Mouse (Mus musculus): ENCODE data around the gene Bmp6. TPM values are rescaled to one million over a fixed set of nuclear protein-coding genes. Genes with fewer than 3 reads are reported as not detected.
A peak's percentile ranks its signal among the peaks of the same experiment; 100 is the strongest.

Bmp6 gene
- total RNA-seq (2021), result 10 to 100 TPM in 1 of 2 experiments, 1 to 10 TPM in 1; 9.6 to 10.6 TPM
- long read RNA-seq, experiment 1, transcript Bmp6-201 (7 exons, 3,593 nt), result major isoform, 7 of 7 reads
- long read RNA-seq, experiment 1, partial matches to known transcripts, result 0 of 7 reads
- long read RNA-seq, experiment 1, other reads (novel, unspliced or antisense), result 0 of 7 reads
- long read RNA-seq, experiment 2, transcript Bmp6-201 (7 exons, 3,593 nt), result major isoform, 17 of 19 reads
- long read RNA-seq, experiment 2, partial matches to known transcripts, result 2 of 19 reads
- long read RNA-seq, experiment 2, other reads (novel, unspliced or antisense), result 0 of 19 reads

DNA sequence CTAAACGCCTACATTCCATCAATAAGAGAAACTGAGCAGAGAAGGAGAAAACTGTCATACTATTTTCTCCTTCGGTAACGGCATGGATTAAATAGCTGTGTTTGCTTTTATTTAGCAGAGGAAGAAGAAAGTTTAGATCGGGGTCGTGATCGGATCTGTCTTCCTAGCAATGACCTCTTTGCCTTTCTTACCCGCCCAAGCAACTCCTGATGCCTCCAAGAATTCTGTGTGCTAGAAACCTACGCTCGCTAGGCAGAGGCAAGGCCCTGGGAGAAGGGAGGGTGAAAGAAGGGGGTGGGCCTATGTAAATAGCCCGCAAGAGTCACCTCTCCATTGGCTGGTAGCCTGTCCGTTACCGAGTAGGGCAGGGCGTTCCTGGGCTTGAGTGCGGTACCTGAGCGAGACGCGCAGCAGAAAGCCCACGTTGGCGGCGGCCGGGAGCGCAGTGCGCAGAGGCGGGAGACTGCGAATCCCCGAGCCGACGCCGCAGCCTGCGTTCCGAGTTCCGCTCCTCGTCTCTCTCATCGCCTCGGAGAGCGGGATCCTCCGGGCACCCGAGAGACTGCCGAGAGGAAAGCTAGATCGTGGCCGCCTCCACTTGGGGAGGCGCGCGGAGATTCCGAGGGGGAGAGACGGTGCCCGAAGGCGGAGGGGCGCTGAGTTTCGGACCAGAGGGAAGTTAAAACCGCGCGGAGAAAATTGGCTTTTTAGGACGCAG is at the start of gene Bmp6:
Gene Bmp6, plus strand, starts transcription at position 395 of the 718 bp plus-strand sequence.
- intact Hi-C loops (cut with DNase I), result loop anchor here (5.0 kb wide), 1 partner anchor 252 kb away; no protein-coding TSS in a partner anchor
- DNase-seq (ENCODE audit: low spot score in 2 of 2), result peak; percentile 68 to 79

DNA sequence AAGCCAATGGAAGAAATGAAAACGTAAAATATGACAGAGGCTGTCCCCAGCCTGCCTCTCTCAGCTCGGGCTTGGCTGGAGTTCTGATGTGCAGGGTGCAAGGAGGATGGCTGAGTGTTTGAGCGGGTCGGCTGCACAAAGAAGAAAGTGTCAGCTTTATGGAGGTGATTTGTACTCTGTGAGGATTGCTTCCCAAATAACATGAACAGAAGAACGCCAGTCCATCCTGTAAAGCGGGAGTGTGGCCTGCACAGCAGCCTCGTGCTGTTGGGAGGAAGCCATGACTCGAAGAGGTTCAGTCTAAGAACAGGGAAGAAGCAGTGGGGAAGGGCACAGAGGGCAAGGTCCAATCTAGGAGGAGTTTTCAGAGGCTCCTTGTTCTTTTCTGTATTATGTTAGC is 48.7 kb upstream of the Bmp6 start:
- DNase-seq (ENCODE audit: low spot score in 2 of 2), result no peak
- intact Hi-C loops (cut with DNase I), result no loop called here

DNA sequence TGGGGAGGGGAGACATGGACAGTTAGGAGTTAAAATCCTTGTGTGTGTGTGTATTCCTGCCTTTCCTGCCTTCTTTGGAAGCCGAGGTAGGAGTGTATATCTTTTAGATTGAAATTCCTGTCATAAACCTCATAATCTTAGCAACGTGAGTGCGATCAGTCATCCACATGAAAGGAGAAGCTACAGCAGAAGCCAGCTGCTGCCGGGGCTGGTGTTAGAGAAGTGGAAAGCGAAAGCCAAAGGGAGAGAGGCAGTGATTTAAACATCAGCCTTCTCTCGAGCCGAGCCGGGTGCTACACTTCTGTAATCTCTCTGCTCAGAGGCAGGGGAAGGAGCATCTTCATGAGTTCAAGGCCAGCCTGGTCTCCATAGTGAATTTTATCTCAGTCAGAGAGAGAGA is 48.3 kb upstream of the Bmp6 start:
- DNase-seq (ENCODE audit: low spot score in 2 of 2), result peak; percentile 5 to 7
- intact Hi-C loops (cut with DNase I), result no loop called here

DNA sequence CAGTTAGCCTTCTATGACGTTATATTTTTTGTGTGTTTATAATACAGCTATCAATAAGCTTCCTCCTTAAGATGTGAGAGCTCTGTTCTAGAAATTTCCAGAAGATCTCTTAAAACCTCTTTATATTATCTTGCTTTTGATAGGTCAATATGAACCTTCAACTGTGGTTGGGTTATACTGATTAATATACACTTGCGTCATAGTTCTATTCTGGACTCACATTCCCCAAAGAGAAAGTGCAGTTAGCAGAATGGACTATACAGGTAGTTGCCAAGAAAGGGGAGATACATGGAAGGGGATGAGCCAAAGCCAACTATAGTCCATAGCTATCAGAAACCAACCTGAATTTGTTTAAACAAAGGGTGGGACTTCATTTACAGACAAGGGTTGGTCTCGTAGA is 33.8 kb upstream of the Bmp6 start:
- intact Hi-C loops (cut with DNase I), result no loop called here

DNA sequence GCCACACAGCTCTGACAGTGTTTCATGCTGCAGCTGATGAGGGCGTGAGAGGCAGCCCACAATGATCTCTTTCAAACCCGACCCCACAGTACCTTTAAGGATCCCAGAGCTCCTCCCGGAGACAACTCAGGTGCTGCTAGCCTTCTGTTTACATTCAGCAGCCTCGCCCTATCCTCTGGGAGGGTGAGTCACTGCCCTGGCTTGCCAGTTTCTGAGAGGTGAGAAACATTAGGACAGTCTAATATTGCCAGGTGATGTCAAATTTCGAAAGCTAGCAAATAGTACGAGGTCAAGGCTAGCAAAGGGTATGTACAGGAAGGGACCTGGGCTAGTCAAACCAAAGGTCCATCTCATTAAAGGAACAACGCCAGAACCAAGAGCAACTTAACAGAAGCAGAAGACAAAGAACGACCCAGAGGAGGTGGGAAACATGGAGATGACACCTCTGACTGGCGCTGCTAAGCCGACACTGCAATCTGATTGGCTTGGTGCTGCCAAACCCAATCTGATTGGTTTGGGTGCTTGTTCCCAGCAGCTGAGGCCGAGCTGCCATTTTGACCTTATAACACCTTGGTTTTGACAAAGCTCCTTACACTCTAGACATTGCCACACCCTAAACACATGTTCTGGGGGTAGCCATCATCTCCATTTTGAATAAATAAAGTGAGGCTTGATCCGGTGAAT is 32.4 kb upstream of the Bmp6 start:
- no peak for DNase-seq (ENCODE audit: low spot score in 2 of 2)
- intact Hi-C loops (cut with DNase I), result no loop called here

More for the DNA sequence above, 33.8 kb upstream of the Bmp6 start:
- no peak for DNase-seq (ENCODE audit: low spot score in 2 of 2)

DNA sequence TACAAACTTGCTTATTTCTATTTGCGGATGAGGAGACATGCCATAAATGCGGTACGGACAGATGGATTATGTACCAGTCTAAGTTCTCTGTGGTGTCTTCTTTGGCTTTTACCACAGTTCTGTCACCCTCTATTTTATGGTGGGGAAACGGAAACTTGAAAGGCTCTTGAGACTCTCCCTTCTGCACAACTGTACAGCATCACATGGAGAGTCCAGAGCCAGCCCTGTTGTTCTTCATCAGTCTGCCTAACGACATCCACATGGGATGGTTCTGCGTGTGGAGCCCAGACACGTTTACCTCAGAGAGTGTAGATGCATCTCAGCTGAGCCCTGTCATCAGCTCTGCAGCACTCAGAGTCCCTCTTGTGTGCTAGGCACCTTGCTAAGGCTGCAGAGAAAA is 30.3 kb upstream of the Bmp6 start:
- intact Hi-C loops (cut with DNase I), result no loop called here
- DNase-seq (ENCODE audit: low spot score in 2 of 2), result no peak

DNA sequence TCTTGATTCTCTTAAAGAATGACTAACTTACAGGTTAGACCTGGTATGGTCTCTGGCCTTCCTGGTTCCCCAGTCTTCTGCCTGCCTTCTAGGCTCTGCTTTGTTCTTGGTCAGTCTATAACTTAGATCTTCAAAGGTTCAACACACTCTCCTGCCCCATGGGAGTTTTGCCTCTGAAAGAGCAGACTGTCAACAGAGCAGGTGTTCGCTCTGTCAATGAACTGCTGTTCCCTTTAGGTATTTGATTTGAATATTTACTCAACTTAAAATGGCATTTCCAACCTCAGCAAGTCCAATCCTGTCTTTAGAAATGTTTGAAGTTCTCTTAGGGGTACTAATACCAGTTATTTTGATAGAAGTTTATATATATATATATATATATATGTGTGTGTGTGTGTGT is 26.5 kb upstream of the Bmp6 start:
- intact Hi-C loops (cut with DNase I), result no loop called here
- no peak for DNase-seq (ENCODE audit: low spot score in 2 of 2)

DNA sequence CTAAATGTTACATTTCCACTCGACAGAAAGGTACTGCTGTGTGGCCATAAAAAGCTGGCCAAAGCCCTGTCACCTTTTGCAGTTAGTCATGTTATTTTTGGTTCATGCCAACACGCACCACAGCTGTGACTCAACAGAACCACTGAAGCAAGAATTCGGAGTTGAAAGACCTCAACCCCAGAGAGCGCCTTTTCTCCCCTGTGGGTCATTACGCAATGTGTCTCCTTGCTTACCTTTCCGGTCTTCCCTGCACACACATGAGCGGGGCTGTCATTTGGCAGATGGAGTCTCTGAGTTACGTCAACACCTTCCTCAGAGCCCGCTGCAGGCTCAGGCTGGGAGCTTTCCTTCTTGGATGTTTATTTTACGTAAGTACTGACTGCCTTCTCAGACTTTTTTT is 24.6 kb upstream of the Bmp6 start:
- intact Hi-C loops (cut with DNase I), result no loop called here
- no peak for DNase-seq (ENCODE audit: low spot score in 2 of 2)

DNA sequence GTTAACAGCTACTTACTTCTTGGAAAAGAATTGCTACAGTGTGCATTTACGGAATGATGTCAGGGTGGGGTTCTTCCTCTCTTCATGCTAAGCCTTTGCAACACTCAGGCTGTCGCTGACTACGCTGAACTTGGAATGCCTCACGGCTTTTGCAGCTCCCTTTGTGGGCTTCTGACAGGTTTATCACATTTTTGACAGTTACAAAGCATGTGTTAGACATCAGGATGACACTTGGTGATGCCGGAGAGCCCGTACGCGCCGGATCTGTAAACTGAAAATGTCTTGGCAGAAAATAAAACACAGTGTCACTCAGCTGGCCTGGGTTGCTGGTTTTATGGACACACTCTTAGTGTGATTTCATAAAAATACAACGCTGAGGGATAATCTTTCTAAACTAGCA is 20.5 kb upstream of the Bmp6 start:
- DNase-seq (ENCODE audit: low spot score in 2 of 2), result no peak
- intact Hi-C loops (cut with DNase I), result no loop called here

DNA sequence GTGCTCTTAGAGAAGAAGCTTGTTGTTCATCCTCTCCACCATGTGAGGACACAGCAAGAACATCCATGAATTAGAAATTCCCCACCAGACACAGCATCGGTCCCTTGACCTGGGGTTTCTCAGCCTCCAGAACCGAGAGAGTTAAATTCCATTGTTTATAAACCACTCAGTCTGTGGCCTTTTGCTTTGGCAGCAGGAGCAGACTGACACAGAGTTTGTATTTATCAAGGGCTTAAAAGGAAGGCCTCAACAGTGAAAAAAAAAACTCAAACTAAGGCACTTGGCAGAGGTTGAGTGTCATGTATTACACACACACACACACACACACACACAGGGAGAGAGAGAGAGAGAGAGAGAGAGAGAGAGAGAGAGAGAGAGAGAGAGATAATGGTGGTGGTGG is 17.5 kb upstream of the Bmp6 start:
- intact Hi-C loops (cut with DNase I), result no loop called here
- DNase-seq (ENCODE audit: low spot score in 2 of 2), result no peak

DNA sequence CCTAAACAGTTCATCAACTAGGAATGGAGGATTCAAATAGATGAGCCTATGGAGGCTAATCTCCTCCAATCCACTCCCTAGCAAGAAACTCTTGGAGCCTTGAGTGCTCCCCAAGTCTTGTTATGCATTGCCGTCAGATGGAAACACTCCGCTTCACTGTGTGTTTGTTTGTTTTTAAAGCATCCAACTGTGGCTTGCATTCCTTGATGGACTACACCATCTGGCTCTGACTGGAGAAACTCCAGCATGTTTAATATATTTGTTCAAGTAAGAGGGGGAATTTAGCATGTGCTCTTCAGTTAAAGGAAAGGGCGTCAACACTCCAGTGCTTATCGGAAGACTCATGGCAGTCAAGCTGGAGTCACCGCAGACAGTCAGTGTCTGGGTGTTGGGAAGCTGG is 11.4 kb upstream of the Bmp6 start:
- DNase-seq (ENCODE audit: low spot score in 2 of 2), result no peak

DNA sequence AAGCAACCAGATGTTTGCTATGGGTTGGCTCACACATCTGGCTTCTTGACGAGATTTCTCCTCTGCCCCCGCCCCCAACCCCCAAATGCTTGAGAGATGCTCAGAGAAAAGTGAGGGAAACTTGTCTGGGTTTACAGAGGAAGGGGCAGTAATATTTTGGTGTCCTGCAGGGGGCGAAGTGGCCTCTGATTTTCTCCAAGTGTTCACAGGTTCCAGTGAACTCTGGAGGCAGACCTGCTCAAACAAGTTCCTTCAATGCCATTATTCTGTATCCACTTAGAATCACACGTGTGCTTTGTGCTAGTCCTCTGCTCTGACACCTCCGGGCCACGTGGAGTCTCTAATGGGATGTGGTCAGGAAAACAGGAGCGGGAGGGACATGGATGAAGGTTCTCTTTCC is 2.3 kb upstream of the Bmp6 start:
- intact Hi-C loops (cut with DNase I), result loop anchor here (5.0 kb wide), 1 partner anchor 255 kb away; no protein-coding TSS in a partner anchor
- DNase-seq (ENCODE audit: low spot score in 2 of 2), result peak; percentile 39 to 61

More for the DNA sequence above, 11.4 kb upstream of the Bmp6 start:
- intact Hi-C loops (cut with DNase I), result no loop called here

DNA sequence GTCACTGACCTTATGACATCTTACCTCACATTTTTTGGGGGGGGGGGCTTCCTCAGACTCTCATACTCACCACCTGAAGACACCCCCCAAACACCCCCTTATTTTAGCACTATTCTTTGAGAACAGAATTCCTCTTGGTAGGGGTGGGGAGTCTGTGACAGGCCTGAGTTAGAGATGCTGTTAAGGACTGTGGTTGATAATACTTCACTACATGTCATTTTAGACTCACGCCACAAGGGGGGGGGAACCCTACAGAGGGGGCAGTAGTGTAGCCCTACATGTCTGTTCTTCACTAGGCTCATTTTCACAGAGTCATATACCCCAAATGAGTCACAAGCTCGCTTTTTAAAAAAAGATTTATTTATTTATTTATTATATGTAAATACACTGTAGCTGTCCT is 1.7 kb upstream of the Bmp6 start:
- intact Hi-C loops (cut with DNase I), result loop anchor here (5.0 kb wide), 1 partner anchor 254 kb away; no protein-coding TSS in a partner anchor

DNA sequence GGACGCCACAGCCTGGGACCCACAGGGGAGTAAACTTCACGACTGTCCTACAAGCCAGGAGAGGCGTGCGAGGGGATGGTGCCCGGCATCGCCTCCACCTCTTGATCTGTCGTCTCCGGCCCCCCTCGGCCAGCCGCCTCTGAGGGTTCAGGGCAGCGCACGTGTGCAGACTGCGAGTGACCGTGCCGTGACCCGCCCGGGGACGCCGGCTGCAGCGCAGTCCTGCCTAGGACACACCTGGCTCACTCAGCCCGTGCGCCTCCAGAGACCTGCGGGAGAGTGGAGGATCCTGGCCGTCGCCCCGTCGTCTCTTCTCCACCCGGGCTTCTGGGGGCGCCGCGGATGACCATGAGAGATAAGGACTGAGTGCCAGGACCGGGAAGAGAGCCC is 519 bp downstream of the Bmp6 start:
- intact Hi-C loops (cut with DNase I), result no loop called here
- no peak for DNase-seq (ENCODE audit: low spot score in 2 of 2)

More for the DNA sequence above, 1.7 kb upstream of the Bmp6 start:
- DNase-seq (ENCODE audit: low spot score in 2 of 2), result no peak

DNA sequence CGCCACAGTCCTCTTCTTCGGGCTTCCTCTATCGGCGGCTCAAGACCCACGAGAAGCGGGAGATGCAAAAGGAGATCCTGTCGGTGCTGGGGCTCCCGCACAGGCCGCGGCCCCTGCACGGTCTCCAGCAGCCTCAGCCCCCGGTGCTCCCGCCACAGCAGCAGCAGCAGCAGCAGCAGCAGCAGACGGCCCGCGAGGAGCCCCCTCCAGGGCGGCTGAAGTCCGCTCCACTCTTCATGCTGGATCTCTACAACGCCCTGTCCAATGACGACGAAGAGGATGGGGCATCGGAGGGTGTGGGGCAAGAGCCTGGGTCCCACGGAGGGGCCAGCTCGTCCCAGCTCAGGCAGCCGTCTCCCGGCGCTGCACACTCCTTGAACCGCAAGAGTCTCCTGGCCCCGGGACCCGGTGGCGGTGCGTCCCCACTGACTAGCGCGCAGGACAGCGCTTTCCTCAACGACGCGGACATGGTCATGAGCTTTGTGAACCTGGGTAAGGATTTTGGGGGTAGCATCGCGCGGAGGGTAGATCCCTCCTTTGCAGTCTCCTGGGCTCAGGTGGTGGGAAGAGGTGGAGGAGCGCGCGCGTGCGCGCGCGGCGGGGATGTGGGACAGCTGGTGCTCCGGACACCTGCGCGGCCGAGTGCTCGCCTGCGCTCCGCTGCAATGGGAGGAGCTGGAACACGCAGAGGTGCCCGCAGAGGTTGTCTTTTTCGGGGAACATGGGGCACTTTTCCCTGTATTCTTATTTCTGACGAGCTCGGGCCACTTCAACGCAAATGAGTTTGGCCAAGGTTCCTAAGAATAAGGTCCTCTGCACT is 1.4 kb downstream of the Bmp6 start:
- intact Hi-C loops (cut with DNase I), result no loop called here
- DNase-seq (ENCODE audit: low spot score in 2 of 2), result peak in 1 of 2 experiments; percentile 6

DNA sequence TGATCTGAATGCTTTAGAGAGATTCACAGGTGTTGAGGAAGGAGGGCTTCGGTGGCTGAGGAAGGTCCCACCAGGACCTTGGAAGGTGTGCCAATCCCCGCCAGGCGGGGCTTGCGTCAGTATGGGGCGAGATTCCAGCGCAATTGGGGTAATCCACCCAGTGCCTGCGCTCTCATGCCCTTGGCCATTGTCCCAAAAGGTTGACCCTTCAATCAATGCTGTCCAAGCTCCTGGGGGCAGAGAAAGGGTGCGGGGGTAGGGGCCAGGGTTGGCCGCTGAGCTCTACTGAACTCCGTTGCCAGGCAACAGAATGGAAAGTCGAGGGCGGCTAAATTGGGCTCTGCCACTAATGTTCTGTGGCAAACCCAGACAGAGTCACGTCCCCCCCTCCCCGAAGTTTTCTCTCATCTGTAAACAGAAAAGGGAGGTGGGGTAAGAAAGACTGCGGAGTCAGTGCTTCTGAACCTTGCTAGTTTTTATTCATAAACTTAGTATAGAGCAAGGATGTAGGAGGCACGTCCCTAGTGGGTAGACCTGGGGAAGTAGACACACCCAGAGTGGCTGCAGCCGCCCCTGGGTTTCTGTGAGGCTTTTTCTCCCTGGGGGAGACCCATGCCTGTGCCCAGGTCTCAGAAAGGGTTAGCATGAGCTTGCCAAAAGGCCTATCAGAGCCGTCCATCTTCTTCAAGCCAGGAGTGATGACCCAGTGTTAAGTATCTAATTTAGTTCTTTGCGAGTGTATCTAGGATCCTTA is 2.3 kb downstream of the Bmp6 start:
- no peak for DNase-seq (ENCODE audit: low spot score in 2 of 2)
- intact Hi-C loops (cut with DNase I), result no loop called here

DNA sequence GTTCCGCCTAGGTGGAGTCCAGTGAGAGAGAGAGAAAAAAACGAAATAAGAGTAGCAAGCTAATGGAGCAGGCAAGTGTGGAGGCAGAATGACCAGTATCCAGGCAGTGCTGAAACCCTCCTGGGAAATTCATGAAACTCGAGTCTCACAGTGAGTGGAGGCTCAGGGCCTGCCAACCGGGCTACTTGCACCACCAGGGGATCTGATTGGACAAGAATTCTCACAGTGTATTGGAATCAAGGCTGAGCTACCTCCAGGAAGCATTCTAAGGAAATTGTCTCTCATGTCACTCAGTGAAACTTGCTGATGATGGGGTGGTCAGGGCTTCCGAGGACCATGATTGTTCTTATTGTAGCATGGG is 2.8 kb downstream of the Bmp6 start:
- intact Hi-C loops (cut with DNase I), result no loop called here
- DNase-seq (ENCODE audit: low spot score in 2 of 2), result no peak

DNA sequence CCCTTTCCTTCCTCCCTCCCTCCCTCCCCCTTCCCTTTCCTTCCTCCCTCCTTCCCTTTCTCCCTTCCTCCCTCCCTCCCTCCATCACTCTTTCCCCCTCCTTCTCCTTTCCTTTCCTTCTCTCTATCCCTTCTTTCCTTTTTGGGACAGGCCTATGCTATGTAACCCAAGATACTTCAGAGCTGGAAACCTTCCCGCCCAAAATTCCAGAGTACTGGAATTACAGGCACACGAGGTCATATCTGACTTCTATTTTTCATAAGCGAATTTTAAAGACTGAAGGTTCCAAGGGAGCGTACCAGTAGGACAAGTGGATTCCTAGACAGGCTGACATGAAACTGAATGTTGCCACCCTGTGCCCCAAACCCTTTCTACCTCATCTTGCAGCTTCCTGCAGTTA is 4.1 kb downstream of the Bmp6 start:
- no peak for DNase-seq (ENCODE audit: low spot score in 2 of 2)
- intact Hi-C loops (cut with DNase I), result no loop called here

DNA sequence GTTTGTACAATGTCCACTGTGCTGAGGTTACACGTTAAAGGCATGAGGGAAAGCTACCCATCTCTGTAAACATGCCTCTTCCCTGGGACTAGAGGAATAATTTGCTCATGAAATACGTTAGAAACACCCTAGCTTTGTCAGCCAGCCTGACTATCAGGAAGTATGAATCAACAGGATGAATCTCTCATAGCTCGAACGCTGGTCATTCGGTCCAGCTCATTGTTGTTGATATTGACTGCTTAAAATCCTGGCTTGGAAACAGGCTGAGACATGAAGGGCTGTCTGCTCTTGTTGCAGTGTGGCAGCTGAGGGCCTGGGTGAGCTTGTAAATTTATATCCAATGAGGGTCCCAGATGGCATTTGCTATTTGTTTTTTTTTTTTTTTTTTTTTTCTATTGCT is 4.9 kb downstream of the Bmp6 start:
- no peak for DNase-seq (ENCODE audit: low spot score in 2 of 2)
- intact Hi-C loops (cut with DNase I), result no loop called here
